Mouse (Mus musculus): ENCODE results near the gene Zfp433. TPM values are rescaled to one million over a fixed set of nuclear protein-coding genes. Genes with fewer than 3 reads are reported as not detected.
"Not testable (repeated sequence)": the region's sequence is repeated elsewhere in the genome, so short reads cannot be mapped to it uniquely, and the experiment has no call there.

The Zfp433 gene
- total RNA-seq (2021): 1 to 10 TPM; 4.8 to 5.4 TPM
- long read RNA-seq, experiment 1, partial matches to known transcripts: 0 of 1 reads
- long read RNA-seq, experiment 1, other reads (novel, unspliced or antisense): 1 of 1 reads
- long read RNA-seq, experiment 2, partial matches to known transcripts: 0 of 5 reads
- long read RNA-seq, experiment 2, other reads (novel, unspliced or antisense): 0 of 5 reads

GRCm38 (mm10) chr10:81704531-81705301 is at the start of gene Zfp433:
Gene Zfp433 (plus strand): TSS chr10:81704825.
- intact Hi-C loops (cut with DNase I); DNase-seq: not testable (repeated sequence)

DNA sequence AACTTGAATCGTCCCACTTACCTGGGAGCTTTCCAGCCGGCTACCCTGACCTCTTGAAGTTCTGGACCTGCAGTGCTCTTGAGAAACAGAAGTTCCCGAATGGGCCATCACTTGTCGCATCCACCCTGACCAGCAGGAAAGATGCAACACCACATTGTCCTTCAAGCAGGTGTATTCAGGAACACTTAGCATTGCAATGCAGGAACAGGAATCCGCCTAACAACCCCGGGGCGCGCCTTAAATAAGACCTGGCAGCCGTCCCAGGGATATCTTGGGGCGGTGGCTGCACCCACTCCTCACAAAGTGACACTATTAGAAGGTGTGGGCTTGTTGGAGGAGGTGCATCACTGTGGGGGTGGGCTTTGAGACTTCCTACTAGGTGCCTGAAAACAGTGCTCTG is 49.4 kb upstream of the Zfp433 start:
- intact Hi-C loops (cut with DNase I): no loop called here
- no peak for DNase-seq

GRCm38 (mm10) chr10:81656174-81656573 is 48.5 kb upstream of the Zfp433 start:
- intact Hi-C loops (cut with DNase I): no loop called here
- no peak for DNase-seq

GRCm38 (mm10) chr10:81687114-81687513 is 17.5 kb upstream of the Zfp433 start:
- DNase-seq; intact Hi-C loops (cut with DNase I): not testable (repeated sequence)

GRCm38 (mm10) chr10:81770506-81771403 is 66.1 kb downstream of the Zfp433 start, which contains the start of gene Gm3055:
Gene Gm3055 (minus strand): TSS chr10:81771161.
- DNase-seq; intact Hi-C loops (cut with DNase I): not testable (repeated sequence)

GRCm38 (mm10) chr10:81771404-81771777 is 66.8 kb downstream of the Zfp433 start:
- DNase-seq; intact Hi-C loops (cut with DNase I): not testable (repeated sequence)

Other genes with a start within 250 kb of the Zfp433 start
- gene Nfic, start 249.2 kb upstream of the Zfp433 start, total RNA-seq (2021): 100 to 1,000 TPM; 133 TPM
- gene Celf5, start 222.1 kb upstream of the Zfp433 start, total RNA-seq (2021): under 1 TPM; 0.15 to 0.19 TPM
- gene Ncln, start 208.4 kb upstream of the Zfp433 start, total RNA-seq (2021): 10 to 100 TPM; 55.4 to 62.0 TPM
- 1 to 10 TPM in 1 of 2 experiments, under 1 TPM in 1; 0.96 to 1.2 TPM for gene S1pr4, start 204.7 kb upstream of the Zfp433 start, total RNA-seq (2021)
- under 1 TPM; 0.73 to 0.76 TPM for gene Gna15, start 180.6 kb upstream of the Zfp433 start, total RNA-seq (2021)
- 10 to 100 TPM; 50.6 to 51.6 TPM for gene Gna11, start 159.6 kb upstream of the Zfp433 start, total RNA-seq (2021)
- gene Aes, start 145.3 kb upstream of the Zfp433 start, total RNA-seq (2021): 100 to 1,000 TPM; 900 to 948 TPM
- gene Tle2, start 130.3 kb upstream of the Zfp433 start, total RNA-seq (2021): 10 to 100 TPM in 1 of 2 experiments, 1 to 10 TPM in 1; 9.4 to 11.2 TPM
- 10 to 100 TPM in 1 of 2 experiments, 1 to 10 TPM in 1; 8.0 to 10.2 TPM for gene Tle6, start 103.8 kb upstream of the Zfp433 start, total RNA-seq (2021)
- 1 to 10 TPM; 1.8 to 2.2 TPM for gene BC025920, start 98.6 kb upstream of the Zfp433 start, total RNA-seq (2021)
- gene Sirt6, start 77.0 kb upstream of the Zfp433 start, total RNA-seq (2021): 10 to 100 TPM; 10.7 to 11.0 TPM
- gene Ankrd24, start 76.3 kb upstream of the Zfp433 start, total RNA-seq (2021): 10 to 100 TPM in 1 of 2 experiments, 1 to 10 TPM in 1; 9.4 to 10.9 TPM
- gene Gm10778, start 55.8 kb upstream of the Zfp433 start, total RNA-seq (2021): 1 to 10 TPM; 2.6 to 2.7 TPM
- 1 to 10 TPM; 2.1 to 2.4 TPM for gene Gm3055, start 66.3 kb downstream of the Zfp433 start, total RNA-seq (2021)
- gene Gm4767, start 107.4 kb downstream of the Zfp433 start, total RNA-seq (2021): 1 to 10 TPM; 1.8 TPM
- gene Gm32687, start 159.1 kb downstream of the Zfp433 start, total RNA-seq (2021): 1 to 10 TPM; 1.8 to 2.7 TPM
- 1 to 10 TPM; 1.0 to 1.1 TPM for gene Zfp781, start 225.7 kb downstream of the Zfp433 start, total RNA-seq (2021)

Data from heart, postnatal 14 days (tissue).